ENCODE assay signal across 28 mouse cellular contexts in the genomic region with DNA sequence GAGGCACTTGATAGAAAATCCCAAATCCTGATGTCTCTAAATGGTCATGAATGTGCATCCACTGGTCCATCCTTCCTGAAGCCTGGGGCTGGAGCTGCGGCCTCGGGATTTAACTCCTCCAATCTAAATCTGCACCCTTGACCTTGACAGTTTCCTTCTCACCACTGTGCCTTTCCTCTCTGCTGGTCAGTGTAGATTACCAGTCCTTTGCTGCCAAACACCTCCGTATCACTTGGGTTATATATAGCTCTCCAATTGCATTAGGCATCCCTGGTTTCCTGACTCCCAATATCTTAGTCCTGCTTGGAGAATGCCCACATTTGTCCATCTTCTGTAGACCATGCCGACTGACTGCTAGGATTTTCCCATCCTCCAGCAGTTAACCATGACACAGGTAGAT.
DNase-seq lines count a peak whose midpoint lies in the region; ATAC-seq and TF ChIP-seq lines count a peak whose summit lies in the region.
"Had no signal": no experiment of that assay in that cellular context is flagged by ENCODE, and none has a peak within 500 bp of the region (broad histone marks: within the 10 kb centered on the region; RNA-seq: fewer than 3 reads in every experiment).

No protein-coding gene starts in this region.

- intact Hi-C loops in heart, postnatal 25 days (cut with DNase I): no loop called here
- intact Hi-C loops in heart, postnatal 36 days (cut with DNase I): loop anchor here (10.0 kb wide), 1 partner anchor 403 kb away; the partner anchor contains the start of gene Scarb2

- H3K4me2 ChIP-seq in heart, embryonic 13.5 days: peak overlapping the region; percentile 38
- no peak overlapping the region for H3K4me2 ChIP-seq in midbrain, embryonic 11.5 days
- H3K4me2 ChIP-seq: embryonic facial prominence, embryonic 13.5 days; forebrain, embryonic 12.5 days; forebrain, embryonic 15.5 days; hindbrain, embryonic 13.5 days; intestine, embryonic 15.5 days had no signal

- peaks cover 7% of the 10 kb centered on the region; the same call in 1 of the 2 replicates for H3K9me3 ChIP-seq in heart, embryonic 10.5 days
- peaks cover 6% of the 10 kb centered on the region for H3K9me3 ChIP-seq in heart, embryonic 13.5 days
- H3K9me3 ChIP-seq in midbrain, embryonic 10.5 days (replicated peaks): peaks cover 16% of the 10 kb centered on the region
- peaks cover 6% of the 10 kb centered on the region; the same call in 1 of the 2 replicates for H3K9me3 ChIP-seq in midbrain, embryonic 11.5 days (ENCODE audit: control insufficient read depth, low read length)
- H3K9me3 ChIP-seq: intestine, embryonic 15.5 days had no signal

- TF ChIP-seq POLR2A in small intestine, adult 2 months (IDR thresholded peaks at IDR 0.05; ENCODE audit: low read depth, low read length): no peak

- no peaks in the 10 kb centered on the region for H3K27me3 ChIP-seq in heart, embryonic 10.5 days (ENCODE audit: insufficient read depth, poor library complexity, severe bottlenecking)
- H3K27me3 ChIP-seq in heart, embryonic 13.5 days (replicated peaks): no peaks in the 10 kb centered on the region
- H3K27me3 ChIP-seq in midbrain, embryonic 10.5 days (ENCODE audit: low read depth, poor library complexity, severe bottlenecking): no peaks in the 10 kb centered on the region
- no peaks in the 10 kb centered on the region for H3K27me3 ChIP-seq in midbrain, embryonic 11.5 days (ENCODE audit: control insufficient read depth, insufficient read depth, low read length)
- no peaks in the 10 kb centered on the region for H3K27me3 ChIP-seq in small intestine, adult 2 months (ENCODE audit: control insufficient read depth, insufficient read depth, low read length)
- H3K27me3 ChIP-seq: CH12.LX; embryonic facial prominence, embryonic 13.5 days; forebrain, embryonic 12.5 days; forebrain, embryonic 15.5 days; hindbrain, embryonic 13.5 days; intestine, embryonic 15.5 days; Patski had no signal

- H3K4me1 ChIP-seq in heart, embryonic 10.5 days: peaks cover 77% of the 10 kb centered on the region
- peaks cover 77% of the 10 kb centered on the region for H3K4me1 ChIP-seq in heart, embryonic 13.5 days
- peaks cover 52% of the 10 kb centered on the region for H3K4me1 ChIP-seq in midbrain, embryonic 10.5 days
- H3K4me1 ChIP-seq in midbrain, embryonic 11.5 days (ENCODE audit: control insufficient read depth, insufficient read depth, low read length): peaks cover 30% of the 10 kb centered on the region
- peaks cover 43% of the 10 kb centered on the region for H3K4me1 ChIP-seq in small intestine, adult 2 months (ENCODE audit: control insufficient read depth, insufficient read depth, insufficient read length, low read length)

- H3K27ac ChIP-seq in heart, embryonic 10.5 days: peak overlapping the region; percentile 86
- peak overlapping the region; percentile 93 for H3K27ac ChIP-seq in heart, embryonic 13.5 days (replicated peaks)
- 0 out of 2 replicates have a peak overlapping the region, but pooled peaks have one; percentile 3 for H3K27ac ChIP-seq in midbrain, embryonic 10.5 days (replicated peaks)
- H3K27ac ChIP-seq in midbrain, embryonic 11.5 days (ENCODE audit: low read depth, low read length): no peak overlapping the region
- H3K27ac ChIP-seq in small intestine, adult 2 months (ENCODE audit: insufficient read depth, low read depth, low read length): peak overlapping the region; percentile 67; the same call in 1 of the 2 replicates
- H3K27ac ChIP-seq: embryonic facial prominence, embryonic 10.5 days; embryonic facial prominence, embryonic 13.5 days; forebrain, embryonic 12.5 days; forebrain, embryonic 15.5 days; hindbrain, embryonic 10.5 days; hindbrain, embryonic 13.5 days; intestine, embryonic 15.5 days had no signal

- H3K36me3 ChIP-seq in heart, embryonic 10.5 days: peaks cover 32% of the 10 kb centered on the region
- peaks cover 41% of the 10 kb centered on the region for H3K36me3 ChIP-seq in heart, embryonic 13.5 days
- H3K36me3 ChIP-seq in midbrain, embryonic 10.5 days: peaks cover 50% of the 10 kb centered on the region
- 0 out of 2 replicates have a peak, but pooled peaks cover 2% of the 10 kb centered on the region for H3K36me3 ChIP-seq in midbrain, embryonic 11.5 days (ENCODE audit: control insufficient read depth, insufficient read depth, low read length)
- H3K36me3 ChIP-seq in small intestine, adult 2 months (ENCODE audit: control insufficient read depth, insufficient read depth, low read length): peaks cover 16% of the 10 kb centered on the region
- H3K36me3 ChIP-seq: forebrain, embryonic 15.5 days; G1E had no signal

- ATAC-seq in heart, embryonic 13.5 days (ENCODE audit: extremely low read depth, insufficient number of reproducible peaks, low FRiP score, low TSS enrichment): peak; percentile 66; the same call in 1 of the 2 replicates
- no peak for ATAC-seq in midbrain, embryonic 11.5 days (ENCODE audit: low FRiP score)
- ATAC-seq: forebrain, embryonic 15.5 days; hindbrain, embryonic 16.5 days; intestine, embryonic 15.5 days; Patski had no signal

- no peak for DNase-seq in heart, embryonic 10.5 days (ENCODE audit: low spot score)
- DNase-seq in heart, postnatal 25 days (ENCODE audit: low spot score): no peak
- DNase-seq in heart, postnatal 36 days: no peak
- DNase-seq in midbrain, embryonic 10.5 days (ENCODE audit: low spot score): no peak
- no peak for DNase-seq in midbrain, embryonic 11.5 days (ENCODE audit: low spot score, missing footprints)
- no peak for DNase-seq in kidney, postnatal 4 days
- DNase-seq: adrenal gland, postnatal 10 days; adrenal gland, postnatal 36 days; B cell, adult 2 months; cerebellum, adult 18-20 months; cerebellum, adult 9-10 months; cerebellum, postnatal 14 days; gastrocnemius, postnatal 25 days; kidney, adult 2 months had no signal

- TF ChIP-seq CTCF in small intestine, adult 2 months (IDR thresholded peaks at IDR 0.05; ENCODE audit: extremely low read depth, insufficient read length, insufficient replicate concordance, low read depth, low read length): no peak

- no peak overlapping the region for H3K4me3 ChIP-seq in heart, embryonic 10.5 days
- H3K4me3 ChIP-seq in heart, embryonic 13.5 days: no peak overlapping the region
- H3K4me3 ChIP-seq in midbrain, embryonic 10.5 days: no peak overlapping the region
- H3K4me3 ChIP-seq in midbrain, embryonic 11.5 days (ENCODE audit: low read depth, low read length): no peak overlapping the region
- H3K4me3 ChIP-seq in small intestine, adult 2 months (ENCODE audit: low read depth, low read length): no peak overlapping the region
- H3K4me3 ChIP-seq: embryonic facial prominence, embryonic 10.5 days; embryonic facial prominence, embryonic 13.5 days; erythroblast, embryonic 14.5 days; forebrain, embryonic 12.5 days; forebrain, embryonic 15.5 days; hindbrain, embryonic 10.5 days; hindbrain, embryonic 13.5 days; intestine, embryonic 15.5 days had no signal

- 30% methylated on average over 4 of the region's 4 CpGs for WGBS in heart, embryonic 10.5 days
- WGBS in heart, embryonic 13.5 days: 16% methylated on average over 4 of the region's 4 CpGs
- 95% methylated on average over 4 of the region's 4 CpGs for WGBS in midbrain, embryonic 10.5 days
- 91% methylated on average over 4 of the region's 4 CpGs for WGBS in midbrain, embryonic 11.5 days
- WGBS in small intestine, adult 2 months: 81% methylated on average over 4 of the region's 4 CpGs

- peak overlapping the region; percentile 38; the same call in 1 of the 2 replicates for H3K9ac ChIP-seq in heart, embryonic 13.5 days
- no peak overlapping the region for H3K9ac ChIP-seq in midbrain, embryonic 11.5 days (ENCODE audit: low read length)
- H3K9ac ChIP-seq: embryonic facial prominence, embryonic 13.5 days; forebrain, embryonic 12.5 days; forebrain, embryonic 15.5 days; hindbrain, embryonic 13.5 days; intestine, embryonic 15.5 days had no signal
